In the genomic region with DNA sequence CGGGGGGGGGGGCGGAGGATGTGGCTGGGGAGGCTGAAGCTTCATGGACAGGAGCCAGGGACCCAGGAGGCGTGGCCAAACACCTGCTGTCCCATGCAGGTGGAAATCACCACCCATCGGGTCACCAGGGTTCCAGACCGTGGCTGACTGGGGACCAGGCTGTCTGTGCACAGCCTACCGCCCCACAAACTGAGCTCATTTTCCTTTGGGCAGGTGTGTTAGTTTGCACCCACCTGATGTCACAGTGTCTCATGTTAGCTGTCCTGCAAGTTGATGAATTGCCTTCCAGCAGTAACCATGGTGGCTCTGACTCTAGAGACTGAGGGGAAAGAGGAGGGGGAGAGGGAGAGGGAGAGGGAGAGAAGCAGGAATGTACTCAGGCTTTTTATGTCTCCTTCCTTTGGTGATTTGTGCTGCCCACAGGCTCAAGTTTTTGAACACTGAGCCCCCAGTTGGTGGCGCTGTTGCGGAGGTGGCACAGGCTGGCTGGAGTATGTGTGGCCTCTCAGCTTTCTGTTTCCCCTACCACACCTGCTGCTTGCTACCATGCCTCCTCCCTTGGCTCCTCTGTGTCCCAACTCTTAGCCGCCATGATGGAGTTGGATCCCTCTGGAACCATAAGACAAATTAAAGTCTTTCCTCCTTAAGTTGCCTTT, we compare ENCODE assay signal across 9 mouse cellular contexts.
A peak's percentile ranks its signal among the peaks of the same experiment; 100 is the strongest.
DNase-seq lines count a peak whose midpoint lies in the region; ATAC-seq lines count a peak whose summit lies in the region.
"Had no signal": no experiment of that assay in that cellular context is flagged by ENCODE, and none has a peak within 500 bp of the region (broad histone marks: within the 10 kb centered on the region; RNA-seq: fewer than 3 reads in every experiment).

No protein-coding gene starts in this region.

- no peak overlapping the region for H3K9ac ChIP-seq in heart, embryonic 11.5 days (ENCODE audit: low read depth, low read length)
- H3K9ac ChIP-seq in heart, embryonic 13.5 days: no peak overlapping the region
- H3K9ac ChIP-seq: limb, embryonic 12.5 days had no signal

- H3K4me1 ChIP-seq in heart, embryonic 11.5 days (ENCODE audit: control insufficient read depth, insufficient read depth, low read length): no peaks in the 10 kb centered on the region
- no peaks in the 10 kb centered on the region for H3K4me1 ChIP-seq in heart, embryonic 13.5 days
- H3K4me1 ChIP-seq: limb, embryonic 12.5 days had no signal

- H3K4me3 ChIP-seq in heart, embryonic 11.5 days (ENCODE audit: low read depth, low read length): no peak overlapping the region
- peak overlapping the region; percentile 22; the same call in 1 of the 2 replicates for H3K4me3 ChIP-seq in heart, embryonic 13.5 days
- H3K4me3 ChIP-seq: limb, embryonic 12.5 days had no signal

- H3K36me3 ChIP-seq in heart, embryonic 11.5 days (ENCODE audit: control insufficient read depth, insufficient read depth, low read length): no peaks in the 10 kb centered on the region
- H3K36me3 ChIP-seq in heart, embryonic 13.5 days: no peaks in the 10 kb centered on the region
- H3K36me3 ChIP-seq: limb, embryonic 12.5 days had no signal

- ATAC-seq in heart, embryonic 11.5 days (replicated peaks; ENCODE audit: insufficient number of reproducible peaks, low FRiP score, low TSS enrichment): 0 out of 2 replicates have a peak, but pooled peaks have one; percentile 49
- ATAC-seq in heart, embryonic 13.5 days (ENCODE audit: extremely low read depth, insufficient number of reproducible peaks, low FRiP score, low TSS enrichment): no peak
- ATAC-seq in erythroid progenitor cell, adult 5-6 weeks (replicated peaks; ENCODE audit: low FRiP score, poor library complexity, severe bottlenecking): no peak

- no peak overlapping the region for H3K27ac ChIP-seq in heart, embryonic 11.5 days (ENCODE audit: low read depth, low read length)
- no peak overlapping the region for H3K27ac ChIP-seq in heart, embryonic 13.5 days (replicated peaks)
- H3K27ac ChIP-seq: limb, embryonic 12.5 days had no signal

- WGBS in heart, embryonic 11.5 days (ENCODE audit: insufficient replicate concordance): 36% methylated on average over 9 of the region's 9 CpGs
- WGBS in heart, embryonic 13.5 days: 35% methylated on average over 8 of the region's 9 CpGs

- peak overlapping the region; percentile 40; the same call in 1 of the 2 replicates for H3K4me2 ChIP-seq in heart, embryonic 11.5 days
- peak overlapping the region; percentile 41 for H3K4me2 ChIP-seq in heart, embryonic 13.5 days
- H3K4me2 ChIP-seq: limb, embryonic 12.5 days had no signal

- no peak for DNase-seq in heart, adult 18-20 months
- DNase-seq in urinary bladder, postnatal 14 days (ENCODE audit: low spot score): peak; percentile 23
- no peak for DNase-seq in urinary bladder, postnatal 10 days (ENCODE audit: low spot score)
- peak; percentile 25 for DNase-seq in mesoderm, embryonic 11.5 days (ENCODE audit: low read depth, low spot score)
- DNase-seq in layer of hippocampus, adult 9-10 months (ENCODE audit: low spot score): no peak

- H3K9me3 ChIP-seq in heart, embryonic 11.5 days (replicated peaks; ENCODE audit: control insufficient read depth, low read length): no peaks in the 10 kb centered on the region
- no peaks in the 10 kb centered on the region for H3K9me3 ChIP-seq in heart, embryonic 13.5 days
- H3K9me3 ChIP-seq: limb, embryonic 12.5 days had no signal

- H3K27me3 ChIP-seq in heart, embryonic 11.5 days (ENCODE audit: control insufficient read depth, insufficient read depth, low read length): peaks cover 5% of the 10 kb centered on the region; the same call in 1 of the 2 replicates
- H3K27me3 ChIP-seq in heart, embryonic 13.5 days (replicated peaks): peaks cover 9% of the 10 kb centered on the region; the same call in 1 of the 2 replicates
- H3K27me3 ChIP-seq: limb, embryonic 12.5 days had no signal

Comparison
In these comparisons a context has a peak if more than half of its experiments do, and no peak if none do; other contexts are left out.
1. DNase-seq: peak in urinary bladder, postnatal 14 days (single experiment) and mesoderm, embryonic 11.5 days (single experiment); none in heart, adult 18-20 months (0 of 2), urinary bladder, postnatal 10 days (single experiment) and layer of hippocampus, adult 9-10 months (single experiment).